Mouse (Mus musculus) spleen, embryonic (tissue): Measurements from ENCODE around the gene Lhfpl3.
"Not testable (repeated sequence)": the region's sequence is repeated elsewhere in the genome, so short reads cannot be mapped to it uniquely, and the experiment has no call there.

ENCODE experiments used
- CTCF ChIA-PET: fragments of 350-600 bp; sonication (Branson Sonifier 250); formaldehyde crosslinking; loops from one replicate; lab custom pipeline; 2022; lab: Charles Lee

The Lhfpl3 gene

DNA sequence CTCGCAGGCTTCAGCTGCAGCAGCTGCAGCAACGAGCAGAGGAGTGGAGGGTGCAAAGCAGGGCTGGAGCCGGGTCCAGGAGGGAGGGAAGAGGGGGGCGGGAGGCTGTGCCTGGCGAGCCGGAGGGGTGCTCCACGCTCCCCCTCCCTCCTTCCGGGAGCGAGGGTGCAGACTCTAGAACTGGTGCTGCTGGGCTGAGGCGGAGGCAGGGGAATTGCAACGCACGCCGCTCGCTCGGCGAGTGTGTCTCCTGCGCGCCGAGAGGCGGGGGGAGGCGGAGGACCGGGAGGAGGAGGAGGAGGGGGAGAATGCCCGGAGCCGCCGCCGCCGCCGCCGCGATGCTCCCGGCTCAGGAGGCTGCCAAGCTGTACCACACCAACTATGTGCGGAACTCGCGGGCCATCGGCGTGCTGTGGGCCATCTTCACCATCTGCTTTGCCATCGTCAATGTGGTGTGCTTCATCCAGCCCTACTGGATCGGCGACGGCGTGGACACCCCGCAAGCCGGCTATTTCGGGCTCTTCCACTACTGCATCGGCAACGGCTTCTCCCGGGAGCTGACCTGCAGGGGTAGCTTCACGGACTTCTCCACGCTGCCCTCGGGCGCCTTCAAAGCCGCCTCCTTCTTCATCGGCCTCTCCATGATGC is at the start of gene Lhfpl3:
TSS of gene Lhfpl3 (plus strand) at position 175 of the 648 bp plus-strand sequence.
- CTCF ChIA-PET, result no interaction called here

DNA sequence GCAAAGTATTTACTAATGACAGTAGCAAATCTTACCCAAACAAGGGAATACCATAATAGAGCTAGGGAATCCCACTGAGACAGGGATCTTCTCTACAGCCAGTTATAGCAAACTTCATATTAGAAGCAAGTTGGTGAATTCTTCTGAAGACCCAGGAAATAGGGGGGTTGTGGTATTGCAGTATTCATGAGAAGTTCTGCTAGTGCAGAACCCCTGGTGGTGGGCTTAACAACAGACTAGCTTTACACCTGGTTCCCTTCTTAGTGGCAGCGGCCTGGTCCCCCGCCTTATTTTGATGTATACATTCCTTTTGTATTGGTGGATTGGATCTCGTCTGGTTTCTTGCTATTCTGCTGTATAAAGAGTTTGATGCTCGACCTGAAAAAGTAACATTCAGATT is 39.6 kb upstream of the Lhfpl3 start:
- CTCF ChIA-PET, result not testable (repeated sequence)

DNA sequence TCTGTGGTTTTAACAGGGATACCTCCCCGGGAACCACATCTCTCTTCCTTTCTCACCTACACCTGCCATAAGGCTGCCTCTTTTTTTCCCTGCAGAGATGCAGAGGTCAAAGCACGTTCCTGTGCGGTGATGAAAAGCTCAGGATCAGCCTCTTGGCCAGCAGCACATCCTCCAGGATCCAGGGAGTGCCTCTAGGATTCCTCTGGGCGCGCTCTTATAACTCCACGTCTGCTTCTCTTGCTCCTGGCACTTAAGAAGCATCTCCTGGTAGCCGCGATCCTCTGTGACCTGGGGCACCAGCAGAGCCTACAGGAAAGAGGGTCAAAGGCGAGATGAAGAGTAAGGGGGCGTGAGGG is 352 bp upstream of the Lhfpl3 start:
- CTCF ChIA-PET, result no interaction called here

DNA sequence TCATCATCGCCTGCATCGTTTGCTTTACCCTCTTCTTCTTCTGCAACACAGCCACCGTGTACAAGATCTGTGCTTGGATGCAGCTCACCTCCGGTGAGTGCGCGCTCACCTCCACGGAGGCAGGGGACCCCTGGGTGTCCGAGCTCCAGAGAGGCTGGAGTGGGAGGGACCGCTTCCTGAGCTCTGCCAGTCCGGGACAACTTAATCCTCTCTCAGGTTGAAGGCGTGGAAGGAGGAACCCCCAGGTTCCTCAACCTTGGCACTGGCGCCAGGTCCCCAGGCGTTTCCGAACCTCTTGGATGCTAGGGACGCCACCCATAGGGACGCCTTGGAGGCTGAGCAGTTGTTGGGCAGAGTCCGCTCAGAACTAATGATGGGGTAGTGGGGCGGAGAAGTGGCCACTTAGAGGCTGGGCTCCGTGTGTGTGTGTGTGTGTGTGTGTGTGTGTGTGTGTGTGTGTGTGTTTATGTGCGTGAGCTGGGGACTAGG is 718 bp downstream of the Lhfpl3 start:
- CTCF ChIA-PET, result no interaction called here

DNA sequence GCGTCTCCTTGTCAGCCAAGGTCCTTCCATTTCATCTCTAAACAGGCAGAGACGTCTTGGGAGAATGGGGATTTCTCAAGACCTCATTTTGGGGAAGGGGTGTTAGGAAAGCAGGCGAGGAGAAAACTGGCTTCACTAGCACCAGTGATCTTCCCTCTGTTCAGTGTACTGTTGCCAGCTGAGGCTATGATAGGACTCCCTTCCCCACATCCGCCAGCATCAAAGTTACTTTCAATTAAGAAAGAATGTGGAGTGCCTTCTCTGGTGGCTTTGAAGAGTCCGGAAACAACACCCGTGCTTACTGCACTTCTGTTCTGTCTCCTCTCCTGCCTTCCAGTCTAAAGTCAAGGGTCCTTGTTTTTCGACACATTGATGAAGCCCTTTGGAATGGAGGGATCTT is 1.4 kb downstream of the Lhfpl3 start:
- CTCF ChIA-PET, result no interaction called here

DNA sequence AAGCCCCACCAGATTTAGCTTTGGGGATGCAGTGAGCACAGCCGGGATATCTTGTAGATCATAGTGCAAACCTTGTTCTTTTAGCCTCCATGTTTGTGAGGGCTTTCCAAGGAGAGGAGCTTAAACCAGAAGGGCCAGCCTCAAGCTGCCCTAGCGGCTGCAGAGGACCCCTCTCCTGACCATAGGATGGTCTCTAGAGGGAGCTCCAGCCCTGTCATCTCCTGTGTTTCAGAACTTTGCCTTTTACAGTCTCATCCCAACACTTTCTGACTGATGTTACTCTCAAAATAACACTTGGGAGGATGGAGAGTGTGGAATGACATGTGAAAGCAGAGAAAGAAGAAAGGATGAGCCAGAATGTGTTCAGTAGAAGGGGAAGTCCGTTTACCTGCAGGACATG is 11.4 kb downstream of the Lhfpl3 start:
- CTCF ChIA-PET, result no interaction called here

DNA sequence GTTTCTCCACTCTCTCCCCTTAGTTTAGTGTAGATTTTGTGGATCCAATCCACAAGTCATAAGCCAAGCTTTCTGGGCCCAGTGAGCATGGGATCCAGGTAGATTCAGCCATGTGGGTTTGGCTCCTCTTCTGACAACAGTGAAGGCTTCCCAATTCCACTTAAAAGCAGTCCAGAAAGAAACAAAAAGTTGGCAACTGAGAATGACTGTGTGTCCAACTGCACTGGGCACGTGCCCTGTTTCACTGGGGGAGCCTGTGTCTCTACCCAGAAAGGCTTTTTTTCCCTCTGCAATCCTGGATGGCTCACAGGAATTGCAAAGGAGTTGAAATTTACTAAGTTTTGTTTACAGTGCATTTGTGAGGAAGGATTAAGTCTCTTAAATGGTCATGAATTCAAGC is 24.9 kb downstream of the Lhfpl3 start:
- CTCF ChIA-PET, result no interaction called here

DNA sequence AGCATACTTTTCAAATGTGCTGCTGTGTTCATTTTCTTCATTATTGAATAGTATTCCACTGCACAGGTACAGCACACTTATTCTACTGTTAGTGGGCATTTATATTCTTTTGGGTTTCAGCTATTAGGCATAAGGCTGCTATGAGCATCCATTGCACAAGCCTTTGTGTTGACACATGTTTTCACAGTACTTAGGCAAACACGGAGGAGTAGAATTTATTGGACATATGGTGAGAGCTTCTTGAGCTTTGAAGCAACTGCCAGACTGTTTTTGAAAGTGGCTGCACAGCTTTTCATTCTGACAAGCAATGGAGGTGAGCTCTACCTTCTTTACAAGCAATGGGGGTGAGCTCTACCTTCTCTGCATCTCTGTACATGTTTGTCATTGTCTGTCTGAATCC is 49.5 kb downstream of the Lhfpl3 start:
- CTCF ChIA-PET, result no interaction called here

DNA sequence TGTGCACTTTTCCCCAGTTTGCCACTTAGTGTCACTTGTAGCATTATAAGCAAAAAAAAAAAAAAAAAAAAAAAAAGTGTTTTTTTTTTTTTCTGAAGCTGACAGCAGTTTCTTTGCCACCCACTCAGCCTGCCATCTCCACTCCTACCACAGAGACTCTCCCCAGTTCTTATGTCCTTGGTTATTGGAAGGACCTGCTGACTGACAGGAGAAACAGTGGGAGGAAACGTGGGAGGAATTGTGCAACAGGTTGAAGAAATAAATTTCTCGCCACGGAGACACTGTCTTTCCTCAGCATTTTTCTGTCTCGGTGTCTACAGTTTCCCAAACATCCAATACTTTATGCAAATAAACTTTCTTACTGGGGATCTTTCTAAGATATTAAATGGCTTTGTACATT is 67.6 kb downstream of the Lhfpl3 start:
- CTCF ChIA-PET, result no interaction called here

DNA sequence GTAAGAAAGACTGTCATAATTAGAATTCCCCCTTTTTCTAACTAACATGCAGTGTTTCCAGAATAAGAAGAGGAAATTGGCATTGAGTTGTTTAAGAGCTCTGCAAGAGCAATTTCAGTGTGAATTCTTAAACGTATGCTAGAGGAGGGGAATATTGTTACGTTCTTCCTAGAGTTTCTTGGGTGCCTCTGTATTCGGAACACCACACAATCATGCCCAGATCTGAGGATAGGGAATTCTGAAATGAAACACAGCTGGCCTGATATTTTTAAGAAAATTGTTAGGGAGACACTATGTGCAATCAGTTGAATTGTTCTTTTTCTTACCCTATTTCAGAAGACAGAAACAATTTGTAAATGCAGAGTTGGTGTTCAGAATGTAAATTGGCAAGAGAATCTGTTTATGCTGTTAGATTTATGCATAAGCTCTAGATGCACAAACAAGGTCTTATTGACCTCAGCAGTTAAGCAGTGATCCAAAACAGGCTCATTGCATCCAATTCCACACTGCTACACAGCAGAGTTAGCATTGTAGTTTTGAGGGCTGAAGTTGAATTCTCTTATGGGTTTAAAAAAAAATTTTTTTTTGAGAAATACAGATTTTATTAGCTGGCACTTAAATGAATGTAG is 84.1 kb downstream of the Lhfpl3 start:
- CTCF ChIA-PET, result no interaction called here

DNA sequence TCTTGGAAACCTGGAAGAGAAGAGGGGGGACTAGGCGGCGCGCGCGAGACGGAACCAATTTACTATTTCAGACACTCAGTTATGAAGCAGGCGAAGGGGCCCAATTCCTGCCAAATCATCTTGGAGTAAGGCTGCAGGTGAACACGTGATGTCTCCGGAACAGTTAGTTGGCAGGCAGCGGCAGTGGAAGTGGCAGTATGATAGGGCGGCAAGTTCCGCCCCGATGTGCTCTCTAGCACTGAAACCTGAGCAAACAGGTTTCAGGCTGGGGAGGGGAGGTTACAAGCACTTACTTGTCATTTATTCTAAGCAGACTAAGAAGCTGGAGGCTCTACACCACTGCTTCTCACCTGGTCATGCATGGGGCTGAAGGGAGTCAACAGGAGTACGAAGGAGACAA is 105.7 kb downstream of the Lhfpl3 start:
- CTCF ChIA-PET, result no interaction called here

DNA sequence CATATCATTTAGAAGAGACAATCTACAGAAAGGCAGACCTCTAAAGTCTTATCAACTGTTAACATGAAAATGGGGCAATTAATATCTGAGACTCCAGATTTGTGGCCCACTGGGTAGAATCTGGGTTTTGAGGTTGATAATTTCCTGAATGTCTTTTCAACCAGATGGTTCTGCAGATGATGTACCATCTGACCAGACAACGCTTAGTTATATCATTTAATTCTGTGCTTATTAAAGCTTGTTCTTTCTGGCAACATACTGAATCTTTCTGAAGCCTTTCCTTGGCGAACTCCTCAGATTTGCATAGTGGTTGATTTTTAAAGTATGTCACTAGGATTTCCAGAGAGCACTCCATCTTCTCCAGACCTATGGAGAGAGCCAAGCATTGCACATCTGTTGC is 107.6 kb downstream of the Lhfpl3 start:
- CTCF ChIA-PET, result no interaction called here

DNA sequence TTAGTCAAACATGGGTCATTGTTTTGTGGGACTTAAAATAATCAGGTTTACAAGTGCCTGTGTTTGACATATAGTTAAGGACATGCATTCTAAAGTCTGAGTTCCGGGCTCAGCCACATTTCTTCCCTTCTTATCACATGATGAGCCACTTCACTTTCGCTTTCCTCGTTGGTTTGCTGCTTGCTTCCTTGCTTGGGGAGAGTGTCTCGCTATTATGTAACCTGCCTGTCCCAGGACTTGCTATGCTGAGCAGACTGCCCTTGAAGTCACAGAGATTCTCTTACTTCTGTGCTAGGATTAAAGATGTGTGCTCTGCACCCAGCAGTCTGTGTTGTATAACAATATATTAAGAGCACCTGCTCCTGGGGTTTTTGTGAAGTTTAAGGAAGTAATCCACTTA is 110.6 kb downstream of the Lhfpl3 start:
- CTCF ChIA-PET, result no interaction called here

DNA sequence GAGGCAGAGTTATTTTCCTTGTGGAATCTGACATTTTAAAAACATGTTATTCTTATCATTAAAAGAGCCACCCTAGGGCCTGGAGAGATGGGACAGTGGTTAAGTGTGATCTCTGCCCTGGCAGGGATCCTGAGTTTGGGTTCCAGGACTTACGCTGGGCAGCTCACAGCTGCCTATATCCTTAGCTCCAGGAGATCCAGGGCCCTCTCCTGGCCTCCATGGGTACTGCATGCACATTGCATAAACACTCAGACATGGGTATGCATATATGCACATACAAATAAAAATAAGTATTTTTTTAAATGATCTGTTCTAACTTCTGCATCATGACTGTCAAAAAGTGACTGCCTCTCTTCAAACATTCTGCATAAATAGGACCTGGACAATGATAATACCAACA is 115.5 kb downstream of the Lhfpl3 start:
- CTCF ChIA-PET, result no interaction called here

DNA sequence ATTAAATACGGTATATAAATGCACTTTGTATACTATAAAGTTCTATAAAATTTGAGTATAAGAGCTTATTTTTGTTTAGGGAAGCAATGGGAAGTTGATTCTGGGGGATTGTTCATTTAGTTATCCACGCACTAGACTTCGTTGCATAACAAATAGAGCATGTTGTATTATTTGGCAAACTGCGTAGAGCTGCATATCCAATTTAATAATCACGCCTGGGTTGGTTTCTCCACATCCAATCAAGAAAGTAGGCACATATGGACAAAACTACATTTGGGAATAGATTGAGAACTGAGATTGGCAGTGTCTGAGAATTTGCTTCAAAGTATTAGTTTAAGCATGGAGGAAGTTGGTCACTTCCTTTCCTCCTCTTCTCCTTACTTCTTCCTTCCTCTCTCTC is 123.2 kb downstream of the Lhfpl3 start:
- CTCF ChIA-PET, result no interaction called here

DNA sequence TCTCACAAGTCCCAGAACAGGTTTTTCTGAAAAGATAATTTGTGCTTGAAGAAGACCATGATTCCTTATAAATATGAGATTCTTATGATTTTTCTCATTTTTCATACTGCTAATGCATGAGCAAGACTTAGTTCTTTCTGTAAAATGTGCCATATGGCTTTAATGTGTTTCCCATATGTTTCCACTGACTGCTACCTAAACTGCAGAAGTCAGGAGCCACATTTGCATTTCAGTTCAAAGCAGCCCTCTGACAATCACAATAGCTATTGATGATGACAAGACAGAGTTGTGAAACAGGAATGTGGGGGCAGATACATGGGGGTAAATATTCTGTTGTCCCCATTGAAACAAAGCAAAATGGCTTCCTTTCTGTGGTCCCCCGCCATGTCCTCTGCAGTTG is 126.6 kb downstream of the Lhfpl3 start:
- CTCF ChIA-PET, result no interaction called here

DNA sequence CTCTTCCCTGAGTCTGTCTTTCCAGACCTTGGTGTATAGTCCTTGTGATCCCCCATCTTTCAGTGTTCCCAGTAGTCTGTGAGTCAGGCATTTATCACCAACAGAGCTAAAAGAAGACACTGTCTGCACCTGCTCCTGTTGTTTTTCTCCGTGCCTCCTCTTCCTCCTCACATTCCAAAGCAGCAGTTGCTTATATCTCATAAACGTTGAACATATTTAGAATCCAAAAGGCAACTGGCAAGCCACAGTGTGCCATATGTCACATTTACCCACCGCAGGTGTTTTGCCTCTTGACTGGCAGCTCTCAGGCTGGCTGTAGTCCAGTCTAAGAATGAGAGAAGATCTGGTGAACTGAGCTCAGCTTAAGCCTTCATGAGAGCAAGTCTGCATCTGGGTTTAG is 142.5 kb downstream of the Lhfpl3 start:
- CTCF ChIA-PET, result no interaction called here

DNA sequence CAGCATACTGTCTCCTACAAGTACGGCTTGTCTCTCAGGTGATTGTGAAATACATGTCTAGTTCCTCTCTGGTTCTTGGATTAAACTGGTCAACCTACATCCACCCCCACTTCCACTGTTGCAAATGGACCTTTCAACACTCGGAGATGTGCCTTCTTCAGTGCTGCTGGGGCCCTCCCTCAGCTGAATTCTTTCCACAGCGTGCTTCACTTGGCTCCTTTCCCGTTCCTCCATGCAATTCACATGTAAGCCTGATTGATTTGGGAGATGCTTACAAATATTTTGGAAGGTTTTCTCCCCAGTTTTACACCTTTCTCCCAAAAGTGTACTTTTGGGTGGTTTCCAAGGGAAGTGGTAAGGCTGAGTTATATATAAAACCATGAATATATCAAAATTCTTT is 143.6 kb downstream of the Lhfpl3 start:
- CTCF ChIA-PET, result no interaction called here

DNA sequence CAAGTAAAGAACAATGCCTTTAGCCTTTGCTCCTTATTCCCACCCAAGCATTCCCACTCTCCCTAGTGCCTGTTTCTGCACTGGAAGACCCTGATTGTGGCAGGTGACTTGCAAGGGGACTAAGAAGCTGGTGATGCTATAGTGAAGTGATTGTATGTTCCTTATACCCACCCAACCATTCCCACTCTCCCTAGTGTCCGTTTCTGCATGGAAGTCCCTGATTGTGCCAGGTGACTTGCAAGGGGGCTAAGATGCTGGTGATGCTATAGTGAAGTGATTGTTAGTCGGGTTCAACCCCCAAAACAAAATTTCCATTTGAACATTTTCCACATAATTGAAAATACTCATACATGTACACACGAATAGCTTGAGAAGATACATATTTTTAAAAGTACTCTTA is 151.4 kb downstream of the Lhfpl3 start:
- CTCF ChIA-PET, result no interaction called here

DNA sequence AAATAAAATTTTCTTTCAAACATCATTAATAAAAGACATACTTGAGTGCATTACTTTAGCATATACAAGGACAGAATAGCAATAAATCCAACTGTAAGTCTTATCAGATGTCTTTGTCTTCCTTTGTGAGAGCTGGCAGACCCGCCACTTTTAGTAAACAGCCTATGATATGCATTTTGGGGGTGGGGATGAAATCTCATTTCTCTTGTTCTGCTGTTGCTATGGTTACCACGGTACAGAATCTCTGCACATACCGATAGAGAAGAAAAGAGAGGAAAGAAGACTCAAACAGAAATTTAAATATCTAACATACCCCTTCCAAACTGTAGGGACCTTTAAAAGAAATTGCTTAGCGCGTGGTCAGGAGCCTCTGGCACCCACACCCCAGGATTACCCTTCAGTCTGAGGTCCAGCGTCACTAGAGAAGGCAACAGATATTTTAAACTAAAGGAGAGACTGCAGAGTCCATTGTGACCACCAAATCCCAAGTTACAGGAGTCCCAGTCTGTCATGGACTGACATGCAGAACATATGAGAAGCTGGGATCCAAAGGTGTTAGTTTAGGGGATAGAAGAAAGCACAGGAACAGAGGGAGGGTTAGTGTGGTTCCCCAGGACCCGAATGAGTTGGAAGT is 151.9 kb downstream of the Lhfpl3 start:
- CTCF ChIA-PET, result no interaction called here

DNA sequence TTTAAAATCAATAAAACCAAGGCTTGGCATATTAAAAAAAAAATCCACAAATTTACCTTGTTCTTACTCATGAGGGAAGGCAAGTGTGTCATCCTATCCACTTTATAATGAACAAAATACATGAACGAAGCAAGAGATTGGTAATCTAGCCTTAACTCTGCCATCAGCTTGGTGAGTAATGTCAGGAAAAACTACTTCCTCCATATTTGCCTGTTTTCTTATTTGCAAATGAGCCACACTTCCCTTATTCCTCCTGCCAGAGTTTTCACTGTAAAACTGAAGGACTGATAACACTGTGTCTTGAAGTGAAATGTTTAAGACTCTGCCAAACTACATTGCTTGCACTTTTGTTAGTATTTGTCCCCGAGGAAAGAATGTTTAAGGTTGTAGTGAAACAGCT is 152.7 kb downstream of the Lhfpl3 start:
- CTCF ChIA-PET, result no interaction called here

DNA sequence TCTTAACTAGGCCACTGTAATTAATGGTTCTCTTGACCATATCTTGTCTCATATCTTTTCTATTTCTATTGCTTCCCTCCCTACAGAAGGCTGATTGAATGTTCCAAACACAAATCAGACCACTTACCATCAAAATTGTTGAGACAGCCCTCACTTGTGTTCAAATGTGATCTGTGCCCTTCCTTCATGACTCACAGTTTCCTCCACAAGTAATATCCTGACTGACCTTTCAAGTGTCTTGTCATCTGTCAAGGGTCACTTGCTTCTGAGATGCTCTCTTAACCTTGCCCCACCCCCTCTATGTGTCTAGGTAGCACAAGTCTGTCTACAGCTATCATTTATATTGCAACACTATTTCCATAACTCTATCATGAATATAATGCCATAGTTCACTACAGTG is 154.1 kb downstream of the Lhfpl3 start:
- CTCF ChIA-PET, result no interaction called here

DNA sequence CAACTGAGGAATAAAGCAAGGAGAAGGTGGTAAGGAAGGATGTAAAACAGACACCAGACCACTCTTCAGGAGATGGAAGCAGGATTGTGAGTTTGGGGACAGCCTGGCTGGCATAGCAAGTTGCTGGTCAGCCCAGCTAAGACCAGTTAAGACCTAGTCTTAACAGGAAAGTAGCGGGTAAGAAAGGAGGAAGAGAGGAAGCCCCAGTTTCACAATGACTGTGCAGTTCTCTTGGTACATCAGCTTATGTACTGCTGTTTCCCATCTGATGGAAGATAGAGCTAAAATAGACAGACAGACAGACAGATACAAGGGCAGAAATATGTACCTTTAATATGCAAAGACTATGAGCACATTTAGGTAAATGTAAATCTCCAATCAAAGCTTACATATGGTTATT is 171.3 kb downstream of the Lhfpl3 start:
- CTCF ChIA-PET, result no interaction called here
